Mouse (Mus musculus): ENCODE results near the gene Uba3. TPM values are rescaled to one million over a fixed set of nuclear protein-coding genes. Genes with fewer than 3 reads are reported as not detected.

The Uba3 gene
- polyA plus RNA-seq, 1 experiment from 2014 or later = 33.7 TPM

GRCm38 (mm10) chr6:97216154-97216821, 10.8 kb upstream of the Uba3 start:
- 58% methylated on average over 4 of the region's 4 CpGs for WGBS
- no peak for TF ChIP-seq CTCF (IDR thresholded peaks at IDR 0.05; ENCODE audit: low read depth)
- TF ChIP-seq EP300 (optimal IDR thresholded peaks at IDR 0.05) = no peak
- no peak for DNase-seq (ENCODE audit: low spot score)

GRCm38 (mm10) chr6:97211981-97212380, 6.5 kb upstream of the Uba3 start:
- Histone ChIP-seq H3K9me3 (ENCODE audit: control insufficient read depth, low read length) (no peaks in the 10 kb centered on the region), H3K27ac (replicated peaks) (peak overlapping the region; percentile 69; the same call in 1 of the 2 replicates), H3K9ac (ENCODE audit: low read length) (no peak overlapping the region), H3K4me1 (replicated peaks; ENCODE audit: control insufficient read depth, insufficient read depth) (no peaks in the 10 kb centered on the region), H3K36me3 (ENCODE audit: control insufficient read depth, insufficient read depth, low read length) (no peaks in the 10 kb centered on the region), H3K4me3 (ENCODE audit: low read depth, low read length) (peak overlapping the region; percentile 72), H3K4me2 (replicated peaks; ENCODE audit: low read depth) (peak overlapping the region; percentile 85), H3K27me3 (ENCODE audit: control insufficient read depth, insufficient read depth, low read length) (no peaks in the 10 kb centered on the region)
- ATAC-seq (ENCODE audit: low FRiP score, low TSS enrichment) = 0 out of 2 replicates have a peak, but pooled peaks have one; percentile 15
- WGBS = 33% methylated on average over 12 of the region's 12 CpGs
- peak; percentile 43 for DNase-seq (ENCODE audit: low spot score)
- TF ChIP-seq CTCF (IDR thresholded peaks at IDR 0.05; ENCODE audit: low read depth) (no peak), EP300 (optimal IDR thresholded peaks at IDR 0.05) (no peak)

More at GRCm38 (mm10) chr6:97216154-97216821, 10.8 kb upstream of the Uba3 start:
- Histone ChIP-seq H3K4me2 (replicated peaks; ENCODE audit: low read depth) (no peak overlapping the region), H3K36me3 (ENCODE audit: control insufficient read depth, insufficient read depth, low read length) (no peaks in the 10 kb centered on the region), H3K27ac (replicated peaks) (no peak overlapping the region), H3K27me3 (ENCODE audit: control insufficient read depth, insufficient read depth, low read length) (no peaks in the 10 kb centered on the region), H3K4me1 (replicated peaks; ENCODE audit: control insufficient read depth, insufficient read depth) (no peaks in the 10 kb centered on the region), H3K9ac (ENCODE audit: low read length) (no peak overlapping the region), H3K4me3 (ENCODE audit: low read depth, low read length) (no peak overlapping the region), H3K9me3 (ENCODE audit: control insufficient read depth, low read length) (no peaks in the 10 kb centered on the region)
- no peak for ATAC-seq (ENCODE audit: low FRiP score, low TSS enrichment)

DNA sequence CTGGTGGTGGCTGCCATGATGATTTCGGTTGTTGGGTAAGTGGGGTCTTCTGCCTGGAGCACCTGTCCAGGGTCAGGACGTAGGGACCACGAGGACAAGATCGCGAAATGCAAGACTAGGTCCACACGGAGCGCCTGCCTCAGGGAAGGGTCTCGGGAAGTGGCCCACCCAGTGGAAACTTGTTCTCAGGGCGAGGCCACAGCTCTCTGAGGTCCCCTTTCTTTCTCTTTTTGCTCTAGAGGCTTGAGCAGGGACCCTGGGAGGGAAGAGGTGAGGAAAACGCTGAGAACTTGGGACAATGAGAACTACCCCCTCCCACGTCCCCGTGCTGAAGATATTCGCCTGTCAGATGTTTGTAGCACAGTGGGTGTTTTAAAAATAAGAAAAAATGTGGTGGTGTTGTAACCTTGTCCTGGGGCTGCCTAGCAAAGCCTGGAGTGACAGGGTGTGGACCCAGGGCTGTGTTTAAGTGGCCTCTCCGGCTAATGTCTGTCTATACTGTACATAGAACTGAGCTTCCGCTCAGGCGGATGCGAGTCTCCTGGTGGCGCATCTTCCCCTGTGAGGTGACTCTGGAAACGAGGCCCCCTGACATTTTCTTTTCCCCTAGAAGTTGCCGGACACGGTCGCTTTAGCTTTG, 5.6 kb upstream of the Uba3 start:
- no peaks in the 10 kb centered on the region for H3K36me3 ChIP-seq (ENCODE audit: control insufficient read depth, insufficient read depth, low read length)
- peak; percentile 41 for ATAC-seq (ENCODE audit: low FRiP score, low TSS enrichment)
- under 1% methylated on average over 22 of the region's 22 CpGs for WGBS

DNA sequence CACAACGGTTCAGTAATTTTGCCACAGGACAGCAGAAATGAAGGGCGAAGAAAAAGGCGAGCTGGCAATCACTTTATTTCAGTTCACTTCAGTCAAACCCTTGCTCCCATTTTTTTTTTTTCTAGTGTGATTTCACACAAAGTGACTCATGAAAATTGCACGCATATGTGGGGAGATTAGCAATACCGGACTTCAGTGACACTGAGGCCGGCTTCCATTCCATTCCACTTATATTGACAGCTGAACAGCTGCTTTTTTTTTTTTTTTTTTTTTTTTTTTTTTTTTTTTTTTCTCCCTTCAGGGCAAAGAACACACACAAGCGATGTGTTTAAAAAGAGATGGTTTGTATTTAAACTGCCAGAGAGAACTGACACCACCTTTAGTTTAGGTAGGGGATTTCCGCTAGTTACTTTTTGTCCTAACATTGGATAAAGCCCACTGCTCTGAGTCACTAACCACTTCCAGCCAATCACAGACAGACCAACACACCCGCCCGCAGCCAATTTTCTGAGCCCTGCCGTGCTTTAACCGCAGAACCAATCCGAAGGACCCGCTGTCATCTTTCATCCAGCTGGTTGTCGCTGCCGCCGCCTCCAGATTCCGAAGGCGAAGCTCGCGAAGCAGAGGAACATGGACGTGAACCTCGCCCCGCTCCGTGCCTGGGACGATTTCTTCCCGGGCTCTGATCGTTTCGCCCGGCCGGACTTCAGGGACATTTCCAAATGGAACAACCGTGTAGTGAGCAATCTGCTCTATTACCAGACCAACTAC, 4.9 kb upstream of the Uba3 start, which contains the start of gene Arl6ip5:
Arl6ip5 (plus strand) TSS at position 499 of the 771 bp plus-strand sequence.
- no peaks in the 10 kb centered on the region for H3K36me3 ChIP-seq (ENCODE audit: control insufficient read depth, insufficient read depth, low read length)
- no peaks in the 10 kb centered on the region for H3K4me1 ChIP-seq (replicated peaks; ENCODE audit: control insufficient read depth, insufficient read depth)
- WGBS = 8% methylated on average over 32 of the region's 32 CpGs
- ATAC-seq (ENCODE audit: low FRiP score, low TSS enrichment) (peak; percentile 77), DNase-seq (ENCODE audit: low spot score) (peak; percentile 93)
- H3K27ac ChIP-seq (replicated peaks) = peak within 1 kb of the TSS; percentile 88
- H3K9me3 ChIP-seq (ENCODE audit: control insufficient read depth, low read length) = no peaks in the 10 kb centered on the region
- H3K27me3 ChIP-seq (ENCODE audit: control insufficient read depth, insufficient read depth, low read length) = no peaks in the 10 kb centered on the region
- H3K9ac ChIP-seq (ENCODE audit: low read length) = peak within 1 kb of the TSS; percentile 76
- H3K4me3 ChIP-seq (ENCODE audit: low read depth, low read length) = peak within 1 kb of the TSS; percentile 72
- H3K4me2 ChIP-seq (replicated peaks; ENCODE audit: low read depth) = peak within 1 kb of the TSS; percentile 85
- no peak for TF ChIP-seq EP300 (optimal IDR thresholded peaks at IDR 0.05)
- TF ChIP-seq CTCF (IDR thresholded peaks at IDR 0.05; ENCODE audit: low read depth) = no peak

More for the DNA sequence above, 5.6 kb upstream of the Uba3 start:
- Histone ChIP-seq H3K9me3 (ENCODE audit: control insufficient read depth, low read length) (no peaks in the 10 kb centered on the region), H3K4me3 (ENCODE audit: low read depth, low read length) (peak overlapping the region; percentile 72), H3K4me1 (replicated peaks; ENCODE audit: control insufficient read depth, insufficient read depth) (no peaks in the 10 kb centered on the region), H3K9ac (ENCODE audit: low read length) (peak overlapping the region; percentile 76), H3K27ac (replicated peaks) (peak overlapping the region; percentile 88), H3K27me3 (ENCODE audit: control insufficient read depth, insufficient read depth, low read length) (no peaks in the 10 kb centered on the region), H3K4me2 (replicated peaks; ENCODE audit: low read depth) (peak overlapping the region; percentile 85)
- no peak for TF ChIP-seq CTCF (IDR thresholded peaks at IDR 0.05; ENCODE audit: low read depth)
- TF ChIP-seq EP300 (optimal IDR thresholded peaks at IDR 0.05) = no peak
- DNase-seq (ENCODE audit: low spot score) = peak; percentile 40

DNA sequence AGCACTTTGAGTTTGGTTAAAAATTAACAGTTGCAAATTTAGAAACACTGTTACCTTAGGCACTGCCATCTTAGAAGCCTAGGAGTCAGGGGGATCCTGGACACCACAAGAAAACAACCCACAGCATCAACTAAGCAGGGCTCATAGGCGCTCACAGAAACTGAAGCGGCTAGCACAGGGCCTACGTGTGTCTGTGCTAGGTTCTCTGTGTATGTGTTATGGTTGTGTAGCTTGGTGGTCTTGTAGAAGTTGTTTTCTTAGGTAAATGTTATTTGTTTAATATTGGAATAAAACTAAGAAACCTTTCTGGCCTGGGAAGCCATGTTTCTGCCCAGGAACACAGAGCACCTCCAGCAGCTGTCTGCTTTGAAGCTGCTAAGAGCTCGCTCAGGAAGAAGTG, 4.3 kb upstream of the Uba3 start:
- TF ChIP-seq EP300 (optimal IDR thresholded peaks at IDR 0.05) (no peak), CTCF (IDR thresholded peaks at IDR 0.05; ENCODE audit: low read depth) (no peak)
- H3K9me3 ChIP-seq (ENCODE audit: control insufficient read depth, low read length) = no peaks in the 10 kb centered on the region
- no peak overlapping the region for H3K9ac ChIP-seq (ENCODE audit: low read length)
- no peaks in the 10 kb centered on the region for H3K27me3 ChIP-seq (ENCODE audit: control insufficient read depth, insufficient read depth, low read length)
- ATAC-seq (ENCODE audit: low FRiP score, low TSS enrichment) (no peak), DNase-seq (ENCODE audit: low spot score) (no peak)
- 87% methylated on average over 4 of the region's 4 CpGs for WGBS
- H3K4me3 ChIP-seq (ENCODE audit: low read depth, low read length) = no peak overlapping the region
- no peak overlapping the region for H3K4me2 ChIP-seq (replicated peaks; ENCODE audit: low read depth)
- H3K4me1 ChIP-seq (replicated peaks; ENCODE audit: control insufficient read depth, insufficient read depth) = no peaks in the 10 kb centered on the region
- no peak overlapping the region for H3K27ac ChIP-seq (replicated peaks)
- H3K36me3 ChIP-seq (ENCODE audit: control insufficient read depth, insufficient read depth, low read length) = no peaks in the 10 kb centered on the region
